Mouse (Mus musculus) right cerebral cortex, postnatal 4 days (tissue): ENCODE results near the gene Eipr1.
"Not testable (repeated sequence)": the region's sequence is repeated elsewhere in the genome, so short reads cannot be mapped to it uniquely, and the experiment has no call there.

Experiments used
- DNase-seq: peaks from one replicate; pipeline ENCODE4 v3.0.0-alpha.2; 2022

Eipr1 gene

DNA sequence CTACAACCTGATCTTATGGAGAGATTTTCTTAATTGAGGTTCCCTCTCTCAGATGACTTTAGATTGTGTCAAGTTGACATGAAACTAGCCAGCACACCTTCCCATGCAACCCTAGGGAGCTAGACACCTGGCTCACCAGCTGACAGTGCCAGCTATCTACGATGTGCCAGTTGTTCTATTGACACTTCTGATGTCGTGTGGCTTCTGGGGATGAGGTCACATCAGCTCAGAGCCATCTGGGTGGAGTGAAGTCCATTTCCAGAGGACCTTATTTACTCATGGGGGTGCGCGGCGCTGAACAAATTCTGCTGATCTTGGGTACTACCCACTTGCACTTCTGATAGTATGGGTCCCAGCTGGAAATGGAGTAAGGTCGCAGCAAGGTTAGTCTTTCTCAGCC lies 146.7 kb downstream of the Eipr1 start:
- DNase-seq = no peak

DNA sequence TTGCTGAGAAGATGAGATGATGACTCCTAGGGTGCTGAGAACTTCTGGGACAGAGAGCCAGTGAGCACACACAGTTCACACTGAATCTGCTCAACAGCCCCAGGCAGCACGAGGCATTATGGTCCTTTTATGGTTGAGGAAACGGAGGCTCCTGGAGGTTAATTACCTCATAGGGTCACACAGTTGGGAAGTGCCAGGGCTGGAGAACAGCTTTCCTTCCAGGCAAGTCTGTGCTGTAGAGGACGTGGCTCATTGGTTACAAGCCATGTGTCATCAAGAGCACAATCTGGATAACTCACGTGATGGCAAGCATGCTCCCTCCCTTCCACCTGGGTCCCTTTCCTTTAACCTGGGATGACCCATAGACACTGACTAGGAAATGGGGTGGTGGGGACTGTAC lies 148.1 kb downstream of the Eipr1 start:
- no peak for DNase-seq

DNA sequence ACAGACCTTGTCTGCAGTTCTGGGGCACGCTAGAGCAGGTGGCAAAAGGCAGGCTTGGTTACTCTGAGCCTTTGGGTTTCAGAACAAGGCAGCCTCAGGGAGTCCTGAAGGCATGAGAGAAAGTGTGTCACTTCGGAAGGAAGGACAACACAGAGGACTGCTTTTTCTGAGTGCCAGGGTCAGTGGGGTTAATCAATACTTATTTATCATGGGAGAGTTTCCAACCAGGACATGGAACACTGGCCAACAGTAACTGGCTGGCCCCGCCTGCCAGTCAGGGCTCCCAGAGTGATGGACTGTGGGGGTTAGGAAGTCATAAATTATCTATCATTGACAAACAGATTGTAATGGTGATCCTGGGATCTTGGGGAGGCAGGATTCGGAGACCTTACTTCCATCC lies 148.7 kb downstream of the Eipr1 start:
- DNase-seq = no peak

GRCm38 (mm10) chr12:28902132-28902531 lies 150.5 kb downstream of the Eipr1 start:
- no peak for DNase-seq

GRCm38 (mm10) chr12:28903082-28903481 lies 151.5 kb downstream of the Eipr1 start:
- DNase-seq = no peak

DNA sequence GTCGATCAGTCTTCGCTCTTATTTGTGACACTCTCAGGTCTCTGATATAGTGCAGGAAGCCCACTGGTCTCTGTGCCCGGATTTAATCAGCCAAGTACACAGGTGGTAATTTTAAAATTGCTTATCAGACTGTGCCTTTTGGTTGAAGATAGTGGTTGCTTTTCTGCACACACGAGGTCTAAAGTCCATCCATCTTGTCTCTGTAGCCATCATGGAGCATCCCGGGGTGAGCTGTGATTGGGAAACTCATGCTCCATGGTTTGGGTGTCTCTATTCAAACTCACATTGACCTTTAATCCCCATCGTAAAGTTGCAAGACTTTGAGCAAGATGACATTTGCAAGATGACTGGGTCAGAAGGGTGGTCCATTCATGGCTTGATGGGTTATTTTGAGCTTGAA lies 153.9 kb downstream of the Eipr1 start:
- DNase-seq = no peak

GRCm38 (mm10) chr12:28906016-28906415 lies 154.4 kb downstream of the Eipr1 start:
- DNase-seq = no peak

- no peak for DNase-seq
Observed at GRCm38 (mm10) chr12:28906809-28907297, 155.2 kb downstream of the Eipr1 start.

GRCm38 (mm10) chr12:28907814-28908213 lies 156.2 kb downstream of the Eipr1 start:
- DNase-seq = no peak

- no peak for DNase-seq
Observed at GRCm38 (mm10) chr12:28909851-28910250, 158.2 kb downstream of the Eipr1 start.

DNA sequence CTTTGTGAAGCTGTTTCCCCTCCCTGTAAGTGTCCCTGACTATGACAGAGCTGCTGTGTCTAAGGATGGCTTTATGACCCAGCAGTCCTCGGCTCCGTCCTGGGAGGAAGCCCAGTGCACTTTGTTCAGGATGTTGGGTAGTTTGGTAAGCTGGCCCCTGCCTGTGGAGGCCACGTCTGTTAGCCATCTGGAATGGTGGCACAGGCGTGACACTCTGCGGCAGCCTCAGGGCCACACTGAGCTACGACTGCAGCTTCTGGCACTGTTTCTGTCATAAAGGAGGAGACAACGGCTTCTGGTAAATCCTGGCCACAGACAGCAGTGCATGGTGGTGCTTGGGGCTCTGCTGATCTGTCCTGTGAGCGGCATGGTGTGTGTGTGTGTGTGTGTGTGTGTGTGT lies 159.0 kb downstream of the Eipr1 start:
- no peak for DNase-seq

DNA sequence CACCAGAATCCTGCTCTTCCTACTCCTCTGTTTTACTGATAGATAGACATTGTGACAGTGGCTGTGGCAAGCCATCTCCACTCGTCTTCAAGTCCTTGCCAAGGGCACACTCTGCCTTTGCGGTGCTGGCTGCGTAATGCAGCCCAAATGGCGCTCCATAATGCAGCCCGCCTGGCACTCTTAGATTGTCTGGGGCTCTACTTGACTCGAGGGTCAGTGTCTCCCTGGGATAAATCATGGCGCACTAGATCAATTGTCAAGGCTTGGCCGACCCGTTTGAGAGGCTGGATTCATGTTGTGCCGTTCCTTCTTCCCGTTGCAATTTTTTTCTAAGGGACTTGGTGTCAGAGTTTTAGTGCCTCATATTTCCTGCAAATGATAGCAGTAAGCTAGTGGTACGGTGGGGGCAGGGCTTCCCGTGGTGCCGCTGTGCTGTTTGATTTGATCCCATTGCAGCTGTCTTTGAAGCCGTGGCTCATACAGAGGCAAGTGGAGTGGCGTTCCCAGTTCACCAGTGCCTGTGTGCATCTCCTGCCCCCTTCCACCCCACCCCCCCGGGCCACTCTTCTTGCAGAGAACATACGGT lies 160.8 kb downstream of the Eipr1 start:
- no peak for DNase-seq

- no peak for DNase-seq
Observed at GRCm38 (mm10) chr12:28913099-28913498, 161.5 kb downstream of the Eipr1 start.

DNA sequence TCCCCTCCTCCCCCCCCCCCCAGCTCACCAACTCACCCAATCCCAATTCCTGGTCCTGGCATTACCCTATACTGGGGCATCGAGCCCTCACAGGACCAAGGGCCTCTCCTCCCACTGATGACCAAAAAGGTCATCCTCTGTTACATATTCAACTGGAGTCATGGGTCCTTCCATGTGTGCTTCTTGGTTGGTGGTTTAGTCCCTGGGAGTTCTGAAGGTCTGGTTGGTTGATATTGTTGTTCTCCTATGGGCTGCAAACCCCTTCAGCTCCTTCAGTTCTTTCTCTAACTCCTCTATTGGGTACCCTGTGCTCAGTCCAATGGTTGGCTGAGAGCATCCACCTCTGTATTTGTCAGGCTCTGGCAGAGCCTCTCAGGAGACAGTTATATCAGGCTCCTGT lies 162.5 kb downstream of the Eipr1 start:
- DNase-seq = not testable (repeated sequence)
